ENCODE assay signal across 37 mouse cellular contexts in genomic region chr15:10375404-10375803, GRCm38 (mm10). TPM values are rescaled to one million over a fixed set of nuclear protein-coding genes. Genes with fewer than 3 reads are reported as not detected.
"Had no signal": no experiment of that assay in that cellular context is flagged by ENCODE, and none has a peak within 500 bp of the region (broad histone marks: within the 10 kb centered on the region; RNA-seq: fewer than 3 reads in every experiment).

No protein-coding gene starts in this region.

- DNase-seq: forebrain, postnatal 0 days; gastrocnemius, postnatal 14 days; gastrocnemius, postnatal 36 days; heart, adult 11 months; heart, adult 2 months; heart, postnatal 14 days; heart, postnatal 36 days; kidney, adult 11 months; kidney, adult 2 months; kidney, adult 9 months; kidney, postnatal 14 days; kidney, postnatal 36 days had no signal

- H3K9me3 ChIP-seq: heart, embryonic 13.5 days; heart, embryonic 15.5 days; hindbrain, embryonic 13.5 days; hindbrain, embryonic 15.5 days; kidney, embryonic 15.5 days; limb, embryonic 10.5 days; limb, embryonic 12.5 days had no signal

- ATAC-seq: forebrain, postnatal 0 days; hindbrain, postnatal 0 days had no signal

- H3K27ac ChIP-seq: heart, adult 2 months; heart, embryonic 13.5 days; heart, embryonic 15.5 days; hindbrain, embryonic 13.5 days; hindbrain, embryonic 15.5 days; hindbrain, postnatal 0 days; kidney, embryonic 15.5 days; kidney, postnatal 0 days; left cerebral cortex, adult 2 months; limb, embryonic 10.5 days; limb, embryonic 12.5 days had no signal

- H3K27me3 ChIP-seq: heart, embryonic 13.5 days; heart, embryonic 15.5 days; hindbrain, embryonic 13.5 days; hindbrain, embryonic 15.5 days; kidney, embryonic 15.5 days; limb, embryonic 12.5 days had no signal

- H3K4me3 ChIP-seq: heart, adult 2 months; heart, embryonic 13.5 days; heart, embryonic 15.5 days; hindbrain, embryonic 13.5 days; hindbrain, embryonic 15.5 days; kidney, embryonic 15.5 days; left cerebral cortex, adult 2 months; limb, embryonic 10.5 days; limb, embryonic 12.5 days had no signal

- H3K36me3 ChIP-seq: heart, embryonic 13.5 days; heart, embryonic 15.5 days; hindbrain, embryonic 13.5 days; hindbrain, embryonic 15.5 days; kidney, embryonic 15.5 days; limb, embryonic 10.5 days; limb, embryonic 12.5 days had no signal

- H3K4me2 ChIP-seq: heart, embryonic 11.5 days; heart, embryonic 13.5 days; heart, embryonic 15.5 days; hindbrain, embryonic 13.5 days; hindbrain, embryonic 15.5 days; kidney, embryonic 15.5 days; limb, embryonic 12.5 days had no signal

- H3K9ac ChIP-seq: forebrain, postnatal 0 days; heart, embryonic 13.5 days; heart, embryonic 15.5 days; hindbrain, embryonic 13.5 days; hindbrain, embryonic 15.5 days; kidney, embryonic 15.5 days; limb, embryonic 12.5 days had no signal

- H3K4me1 ChIP-seq: hindbrain, embryonic 13.5 days; hindbrain, embryonic 15.5 days; kidney, embryonic 15.5 days; limb, embryonic 10.5 days had no signal

RNA-seq across cellular contexts. Expression of gene Agxt2, which starts 17.1 kb away (rescaled TPM):
- total RNA-seq: forebrain, postnatal 0 days; gastrocnemius, adult 18-20 months; gastrocnemius, adult 8-10 months; gastrocnemius, postnatal 14 days; gastrocnemius, postnatal 36 days; heart, adult 2 months; heart, postnatal 14 days; heart, postnatal 36 days; hematopoietic stem cell, adult 5-6 weeks; hindbrain, postnatal 0 days; layer of hippocampus, adult 18-20 months; layer of hippocampus, postnatal 10 days; layer of hippocampus, postnatal 25 days; left cerebral cortex, adult 2 months; left cerebral cortex, postnatal 14 days; left cerebral cortex, postnatal 36 days had no signal
- polyA plus RNA-seq: forebrain, postnatal 0 days; heart, adult 2 months; heart, embryonic 13.5 days; heart, embryonic 15.5 days; heart, postnatal 0 days; hindbrain, embryonic 11.5 days; hindbrain, embryonic 13.5 days; hindbrain, embryonic 15.5 days; hindbrain, postnatal 0 days; intestine, embryonic 14.5 days; limb, embryonic 10.5 days; limb, embryonic 12.5 days had no signal

RNA-seq across cellular contexts. Expression of gene Gm21973, which starts 50.2 kb away (rescaled TPM):
- total RNA-seq: forebrain, postnatal 0 days; gastrocnemius, adult 18-20 months; gastrocnemius, adult 8-10 months; gastrocnemius, postnatal 14 days; gastrocnemius, postnatal 36 days; heart, adult 2 months; heart, postnatal 14 days; heart, postnatal 36 days; hematopoietic stem cell, adult 5-6 weeks; hindbrain, postnatal 0 days; layer of hippocampus, adult 18-20 months; layer of hippocampus, postnatal 10 days; layer of hippocampus, postnatal 25 days; left cerebral cortex, adult 2 months; left cerebral cortex, postnatal 14 days; left cerebral cortex, postnatal 36 days had no signal
- polyA plus RNA-seq: forebrain, postnatal 0 days; gonadal fat pad, adult 2 months; heart, adult 2 months; heart, embryonic 11.5 days; heart, embryonic 13.5 days; heart, embryonic 15.5 days; heart, postnatal 0 days; hindbrain, embryonic 11.5 days; hindbrain, embryonic 13.5 days; hindbrain, embryonic 15.5 days; hindbrain, postnatal 0 days; intestine, embryonic 14.5 days; intestine, embryonic 16.5 days; kidney, adult 2 months; kidney, embryonic 15.5 days; kidney, postnatal 0 days; large intestine, adult 2 months; limb, embryonic 10.5 days; limb, embryonic 12.5 days had no signal
